8 mouse cellular contexts compared by ENCODE assay signal in the genomic region with DNA sequence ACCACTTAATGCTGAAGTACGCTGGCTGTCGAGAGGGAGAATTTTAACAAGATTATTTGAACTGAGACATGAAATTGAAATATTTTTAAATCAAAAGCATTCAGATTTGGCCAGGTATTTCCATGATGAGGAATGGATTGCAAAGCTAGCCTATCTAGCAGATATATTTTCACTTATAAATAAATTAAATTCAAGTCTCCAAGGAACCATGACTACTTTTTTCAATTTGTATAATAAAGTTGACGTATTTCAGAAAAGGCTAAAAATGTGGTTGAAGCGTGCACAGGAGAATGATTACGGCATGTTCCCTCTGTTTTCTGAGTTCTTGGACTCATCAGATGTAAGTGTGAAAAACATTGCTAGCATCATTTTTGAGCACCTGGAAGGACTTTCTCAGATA. TPM values are rescaled to one million over a fixed set of nuclear protein-coding genes. Genes with fewer than 3 reads are reported as not detected.
DNase-seq lines count a peak whose midpoint lies in the region; ATAC-seq and TF ChIP-seq lines count a peak whose summit lies in the region.

A gene (plus strand): TSS at position 301 of the 400 bp plus-strand sequence.

- no peaks in the 10 kb centered on the region for H3K36me3 ChIP-seq in testis, adult 2 months (ENCODE audit: control insufficient read depth, insufficient read depth, low read length)
- H3K36me3 ChIP-seq in intestine, embryonic 14.5 days (ENCODE audit: control insufficient read depth, insufficient read depth, low read length), result peaks cover 7% of the 10 kb centered on the region; the same call in 1 of the 2 replicates
- no peaks in the 10 kb centered on the region; the same call in 1 of the 2 replicates for H3K36me3 ChIP-seq in stomach, embryonic 14.5 days (ENCODE audit: control insufficient read depth, insufficient read depth, low read length)

- H3K4me1 ChIP-seq in testis, adult 2 months (ENCODE audit: control insufficient read depth, insufficient read depth, low read length), result peaks cover 5% of the 10 kb centered on the region
- H3K4me1 ChIP-seq in intestine, embryonic 14.5 days (replicated peaks; ENCODE audit: control insufficient read depth, insufficient read depth, low read length), result no peaks in the 10 kb centered on the region; the same call in 1 of the 2 replicates
- 0 out of 2 replicates have a peak, but pooled peaks cover 5% of the 10 kb centered on the region for H3K4me1 ChIP-seq in stomach, embryonic 14.5 days (ENCODE audit: control insufficient read depth, insufficient read depth, low read length)

- no peak for DNase-seq in frontal cortex, adult 2 months (ENCODE audit: extremely low spot score in 1 of 2, low spot score in 1 of 2)
- DNase-seq in frontal cortex, postnatal 14 days (ENCODE audit: low spot score in 2 of 2), result no peak
- no peak for DNase-seq in testis, postnatal 10 days (ENCODE audit: low spot score)
- no peak for DNase-seq in intestine, embryonic 14.5 days (ENCODE audit: low spot score)
- DNase-seq in layer of hippocampus, adult 9-11 months, result no peak
- no peak for DNase-seq in embryo, embryonic 11 days

- H3K9me3 ChIP-seq in intestine, embryonic 14.5 days (ENCODE audit: control insufficient read depth, low read length), result no peaks in the 10 kb centered on the region
- no peaks in the 10 kb centered on the region for H3K9me3 ChIP-seq in stomach, embryonic 14.5 days (ENCODE audit: control insufficient read depth, low read depth, low read length)

- TF ChIP-seq CTCF in testis, adult 2 months (IDR thresholded peaks at IDR 0.05; ENCODE audit: control insufficient read depth, insufficient read depth, insufficient replicate concordance, low read depth, low read length), result no peak

- no peak for ATAC-seq in intestine, embryonic 14.5 days (replicated peaks; ENCODE audit: low FRiP score, low TSS enrichment, low read depth)
- ATAC-seq in stomach, embryonic 14.5 days (ENCODE audit: insufficient number of reproducible peaks, insufficient read depth, low FRiP score, low read depth), result no peak

- 94% methylated on average over 5 of the region's 5 CpGs for WGBS in intestine, embryonic 14.5 days
- 94% methylated on average over 5 of the region's 5 CpGs for WGBS in stomach, embryonic 14.5 days

- H3K9ac ChIP-seq in intestine, embryonic 14.5 days (ENCODE audit: low read length), result no peak within 1 kb of the TSS
- no peak within 1 kb of the TSS for H3K9ac ChIP-seq in stomach, embryonic 14.5 days (replicated peaks; ENCODE audit: low read depth, low read length)

- no peak for TF ChIP-seq POLR2A in testis, adult 2 months (IDR thresholded peaks at IDR 0.05; ENCODE audit: control insufficient read depth, low read depth, low read length)

- no peak within 1 kb of the TSS for H3K4me2 ChIP-seq in intestine, embryonic 14.5 days (ENCODE audit: low read length)
- no peak within 1 kb of the TSS for H3K4me2 ChIP-seq in stomach, embryonic 14.5 days (replicated peaks; ENCODE audit: low read depth, low read length)

- H3K27ac ChIP-seq in testis, adult 2 months (ENCODE audit: control insufficient read depth, insufficient read depth, low read depth, low read length), result no peak within 1 kb of the TSS
- H3K27ac ChIP-seq in intestine, embryonic 14.5 days (ENCODE audit: low read depth), result no peak within 1 kb of the TSS
- no peak within 1 kb of the TSS for H3K27ac ChIP-seq in stomach, embryonic 14.5 days (ENCODE audit: low read length)

- H3K27me3 ChIP-seq in testis, adult 2 months (ENCODE audit: control insufficient read depth, insufficient read depth, low read length), result no peaks in the 10 kb centered on the region
- no peaks in the 10 kb centered on the region for H3K27me3 ChIP-seq in intestine, embryonic 14.5 days (replicated peaks; ENCODE audit: control insufficient read depth, insufficient read depth, low read length)
- no peaks in the 10 kb centered on the region for H3K27me3 ChIP-seq in stomach, embryonic 14.5 days (ENCODE audit: control insufficient read depth, insufficient read depth, low read length)

- H3K4me3 ChIP-seq in testis, adult 2 months (ENCODE audit: control insufficient read depth, low read depth, low read length), result no peak within 1 kb of the TSS
- no peak within 1 kb of the TSS for H3K4me3 ChIP-seq in intestine, embryonic 14.5 days (ENCODE audit: low read depth, low read length)
- no peak within 1 kb of the TSS for H3K4me3 ChIP-seq in stomach, embryonic 14.5 days (ENCODE audit: low read depth, low read length)

RNA-seq across cellular contexts. Expression of the gene that starts here (rescaled TPM):
- 10.6 and 11.3 TPM in 2 replicates for polyA plus RNA-seq in frontal cortex, adult 2 months (2012; rRNA removed)
- 17.3 and 19.2 TPM in 2 replicates for polyA plus RNA-seq in testis, adult 2 months (2012; rRNA removed)
- 19.2 and 25.2 TPM in 2 replicates for polyA plus RNA-seq in intestine, embryonic 14.5 days (2014; fragmentation: Nextera tagmentation; extraction: Ambion mirVana)
- 19.4 and 19.6 TPM in 2 replicates for polyA plus RNA-seq in stomach, embryonic 14.5 days (2014; fragmentation: Nextera tagmentation; extraction: Ambion mirVana)
